Mouse (Mus musculus): ENCODE data around the gene Zpbp2.
"Not testable (repeated sequence)": the region's sequence is repeated elsewhere in the genome, so short reads cannot be mapped to it uniquely, and the experiment has no call there.

The Zpbp2 gene

DNA sequence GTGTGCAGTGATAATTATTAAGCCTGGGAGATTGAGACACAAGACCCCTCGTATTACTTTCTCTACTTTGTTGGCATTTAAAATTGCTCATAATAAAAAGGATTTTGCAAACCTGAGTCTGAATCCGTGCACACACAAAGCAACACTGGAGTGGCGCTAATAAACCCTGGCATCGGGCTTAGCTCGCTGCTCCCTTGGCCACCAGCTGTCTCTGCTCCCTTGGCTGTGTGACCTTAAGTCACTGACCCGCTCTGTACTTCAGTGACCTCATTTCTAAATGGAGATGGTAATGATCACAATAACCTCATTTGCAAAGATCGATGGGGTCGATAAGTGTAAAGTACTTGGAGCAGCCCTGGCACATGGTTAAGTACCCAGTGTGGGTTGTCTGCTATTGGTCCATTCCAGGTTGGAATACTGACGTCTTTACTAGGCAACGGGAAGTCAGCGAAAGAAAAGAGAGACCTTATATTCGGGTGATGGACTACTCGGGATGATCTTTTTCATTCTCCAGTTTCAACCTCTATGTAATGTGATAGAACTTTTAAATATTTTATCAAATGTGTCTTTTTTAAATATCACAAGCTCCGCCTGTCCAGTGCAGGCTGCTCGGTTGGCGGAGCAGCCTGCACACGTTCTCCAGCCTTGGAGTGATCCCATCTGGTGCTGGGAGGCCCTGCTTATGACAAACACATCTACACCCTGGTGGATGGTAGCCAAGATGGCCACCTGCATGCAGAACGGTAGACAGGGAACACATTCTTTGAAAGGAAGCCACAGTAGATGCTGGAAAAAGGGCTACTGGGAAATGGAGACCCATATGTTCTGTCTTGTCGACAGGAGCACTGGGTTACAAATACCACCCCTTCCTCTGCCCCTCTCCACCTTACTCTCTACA, 39.9 kb downstream of the Zpbp2 start:
- no peak for DNase-seq (ENCODE audit: low read depth)

DNA sequence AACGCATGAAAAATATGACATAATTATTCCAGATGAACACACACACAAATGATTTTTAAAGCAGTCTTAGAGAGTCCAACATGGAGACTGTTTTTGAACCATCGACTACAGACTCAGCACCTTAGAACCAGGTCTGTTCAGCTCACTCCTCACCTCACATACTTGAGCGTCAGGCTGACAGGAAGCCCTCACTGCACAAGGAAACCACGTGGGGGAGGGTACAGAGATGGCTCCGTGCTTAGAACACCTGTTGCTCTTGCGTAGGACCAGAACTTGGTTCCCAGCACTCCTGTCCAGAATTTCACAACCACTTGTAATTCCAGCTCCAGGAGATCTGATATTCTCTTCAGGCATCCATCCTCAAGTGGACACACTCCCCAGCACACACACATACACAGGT, 44.1 kb downstream of the Zpbp2 start:
- DNase-seq (ENCODE audit: low read depth), result no peak

DNA sequence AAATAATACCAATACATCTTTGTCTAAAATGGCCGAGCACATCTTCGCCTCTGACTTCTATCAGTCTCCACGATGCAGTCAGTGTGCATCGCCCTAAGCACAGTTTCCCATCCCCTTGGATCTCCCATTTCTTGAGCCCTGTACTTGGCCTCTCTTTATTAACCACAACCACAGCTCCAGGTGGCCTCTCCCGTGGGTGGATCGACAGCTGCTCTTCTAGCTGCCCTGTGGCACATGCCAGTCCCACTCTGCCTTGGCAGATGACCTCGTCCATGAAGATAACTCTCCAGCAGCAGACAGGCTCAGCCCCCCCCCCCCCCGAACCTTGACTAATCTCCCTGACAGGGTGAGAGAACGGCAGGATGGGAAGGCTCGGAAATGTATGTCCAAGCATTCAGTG, 44.6 kb downstream of the Zpbp2 start:
- no peak for DNase-seq (ENCODE audit: low read depth)

DNA sequence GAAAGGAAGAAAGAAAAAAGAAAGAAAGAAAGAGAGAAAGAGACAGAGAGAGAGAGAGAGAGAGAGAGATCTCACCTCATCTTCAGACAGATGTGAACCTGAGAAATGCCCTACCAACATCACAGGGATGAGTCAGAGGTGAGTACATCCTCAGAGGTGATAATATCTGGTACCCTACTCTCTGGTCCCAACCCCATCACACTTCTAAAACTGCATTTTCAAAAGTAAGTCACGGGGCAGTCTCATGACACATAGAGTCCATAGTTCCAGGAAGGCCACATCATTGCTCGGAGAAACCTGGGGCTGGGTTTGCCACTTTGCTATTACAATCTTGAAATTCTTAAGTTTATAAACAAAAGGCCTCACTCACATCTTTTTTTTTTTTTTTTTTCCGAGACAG, 45.1 kb downstream of the Zpbp2 start:
- DNase-seq (ENCODE audit: low read depth), result no peak

DNA sequence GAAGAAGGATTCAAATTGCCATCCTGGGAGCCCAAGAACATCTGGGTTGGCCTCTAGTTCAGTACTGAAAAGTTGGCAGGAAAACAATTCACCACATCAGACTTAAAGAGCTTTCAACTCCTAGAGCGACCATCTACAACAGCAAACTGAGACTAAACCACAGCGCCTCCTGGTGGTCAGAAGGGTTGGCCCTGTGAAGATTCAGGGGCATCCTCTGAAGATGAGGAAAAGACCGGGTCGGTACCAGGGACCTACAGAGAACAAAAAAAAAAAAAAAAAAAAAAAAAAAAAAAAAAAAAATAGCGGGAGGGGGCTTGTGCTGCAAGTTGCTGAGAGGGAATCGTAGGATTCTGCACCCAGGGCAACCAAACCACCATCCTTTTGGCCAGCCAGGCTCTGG, 46.5 kb downstream of the Zpbp2 start:
- DNase-seq (ENCODE audit: low read depth), result no peak

DNA sequence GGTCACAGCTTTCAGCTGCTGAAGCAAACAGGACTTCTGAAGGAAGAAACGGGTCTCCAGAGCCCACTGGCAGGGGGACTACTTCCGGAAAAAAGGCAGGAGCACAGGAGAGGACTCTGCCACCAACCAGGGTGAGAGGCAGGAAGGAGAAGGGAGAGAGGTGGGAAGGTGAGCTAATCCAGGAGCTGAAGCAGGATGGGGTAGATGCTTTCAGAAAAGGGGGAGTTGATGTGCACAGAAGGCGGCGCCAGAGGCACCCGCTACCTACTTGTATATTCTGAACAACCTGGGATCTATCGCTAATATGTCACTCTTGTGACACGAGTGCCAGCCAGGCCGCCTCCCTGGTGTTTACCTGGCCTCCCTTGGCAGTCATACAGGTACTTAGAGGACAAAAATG, 47.1 kb downstream of the Zpbp2 start, which contains the start of gene Lrrc3c:
Gene Lrrc3c, plus strand, starts transcription at position 301 of the 400 bp plus-strand sequence.
- DNase-seq (ENCODE audit: low read depth), result no peak

DNA sequence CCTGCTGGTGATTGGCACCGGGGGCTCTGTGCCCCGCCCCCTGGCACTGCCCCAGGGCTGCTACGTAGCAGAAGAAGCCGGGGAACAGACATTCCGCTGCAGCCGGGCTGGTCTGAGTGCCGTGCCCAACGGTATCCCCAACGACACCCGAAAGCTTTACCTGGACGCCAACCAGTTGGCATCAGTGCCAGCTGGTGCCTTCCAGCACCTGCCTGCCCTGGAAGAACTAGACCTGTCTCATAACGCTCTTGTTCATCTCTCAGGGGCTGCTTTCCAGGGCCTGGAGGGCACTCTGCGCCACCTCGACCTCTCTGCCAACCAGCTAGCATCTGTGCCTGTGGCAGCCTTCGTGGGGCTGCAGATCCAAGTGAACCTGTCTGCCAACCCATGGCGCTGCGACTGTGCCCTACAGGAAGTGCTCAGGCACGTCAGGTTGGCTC, 48.0 kb downstream of the Zpbp2 start:
- no peak for DNase-seq (ENCODE audit: low read depth)

DNA sequence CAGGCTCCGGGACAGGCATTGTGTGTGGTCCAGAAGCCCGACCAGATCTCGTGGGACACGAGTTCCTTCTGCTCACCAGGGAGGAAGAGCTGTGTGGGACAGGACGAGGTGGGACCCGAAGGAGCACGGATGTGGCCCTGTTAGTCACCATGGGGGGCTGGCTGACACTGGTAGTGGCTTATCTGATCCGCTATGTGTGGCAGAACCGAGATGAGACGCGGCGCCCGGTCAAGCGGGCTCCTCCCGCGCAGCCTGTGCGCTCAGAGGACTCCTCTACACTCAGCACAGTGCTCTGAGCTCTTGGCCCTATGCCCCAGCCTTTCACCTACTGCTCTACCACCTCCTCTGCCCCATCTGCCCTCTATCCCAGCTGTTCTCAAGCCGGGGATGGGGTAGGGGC, 48.4 kb downstream of the Zpbp2 start:
- no peak for DNase-seq (ENCODE audit: low read depth)

DNA sequence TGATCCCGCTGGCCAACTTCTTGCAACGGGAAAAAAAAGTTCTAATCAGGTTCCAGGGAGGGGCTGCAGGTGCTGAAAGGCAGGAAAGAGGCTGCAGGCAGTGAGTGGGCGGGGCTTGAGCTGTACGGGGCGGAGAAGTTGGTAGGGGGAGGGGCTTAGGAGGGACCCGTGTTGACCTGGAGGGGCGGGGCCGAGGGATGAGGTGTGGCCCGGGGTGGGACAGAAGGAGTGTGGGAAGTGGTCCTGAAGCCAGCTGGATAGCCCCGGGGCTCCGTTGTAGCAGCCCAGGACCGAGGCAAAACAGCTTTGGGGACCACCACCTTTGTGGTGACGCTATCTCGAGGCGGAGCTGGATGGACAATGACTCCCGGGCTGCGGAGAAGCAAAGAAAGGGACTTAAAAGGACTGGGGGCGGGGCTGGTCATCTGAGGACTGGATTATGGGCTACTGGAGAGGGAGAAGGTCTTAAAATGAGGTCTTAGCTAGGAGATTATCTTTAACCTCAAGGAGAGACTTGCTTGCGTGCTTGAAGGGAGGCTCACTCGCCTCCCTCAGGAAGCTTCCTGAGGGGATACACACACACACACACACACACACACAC, 51.3 kb downstream of the Zpbp2 start:
- no peak for DNase-seq (ENCODE audit: low read depth)

DNA sequence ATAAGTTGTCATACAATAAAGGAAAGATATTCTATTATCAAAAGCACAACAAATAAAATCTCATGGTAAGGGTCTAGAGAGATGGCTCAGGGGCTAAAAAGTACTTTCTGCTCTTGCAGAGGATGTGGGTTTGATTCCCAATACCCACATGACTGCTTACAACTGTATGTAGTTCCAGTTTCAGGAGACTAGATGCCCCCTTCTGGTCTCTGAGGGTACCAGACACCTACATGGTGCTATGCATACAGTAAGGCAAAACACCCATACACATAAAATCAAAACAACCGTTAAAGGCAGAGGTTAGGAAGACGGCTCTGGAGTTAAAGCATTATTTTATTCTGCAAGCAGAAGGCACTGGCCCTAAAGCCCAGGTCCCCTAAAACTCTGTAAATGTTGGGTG, 53.1 kb downstream of the Zpbp2 start:
- DNase-seq (ENCODE audit: low read depth), result no peak

DNA sequence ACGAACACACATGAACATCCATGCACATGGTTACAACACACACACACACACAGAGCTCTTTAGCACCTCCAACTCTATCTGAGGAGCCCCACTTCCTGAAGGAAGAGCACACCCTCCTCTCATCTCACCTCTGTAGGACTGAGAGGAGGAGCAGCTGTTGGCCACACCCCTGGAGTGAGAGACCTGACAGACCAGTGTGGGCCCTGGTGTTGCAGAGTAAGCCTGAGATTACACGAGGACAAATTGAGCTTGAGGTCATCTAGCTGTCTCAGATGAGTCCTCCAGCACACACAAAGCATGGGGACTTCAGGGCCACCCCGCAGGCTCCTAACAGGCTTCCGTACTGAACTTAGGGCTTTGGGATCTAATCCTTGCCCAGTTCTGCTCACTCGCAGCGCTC, 54.0 kb downstream of the Zpbp2 start:
- not testable (repeated sequence) for DNase-seq (ENCODE audit: low read depth)

DNA sequence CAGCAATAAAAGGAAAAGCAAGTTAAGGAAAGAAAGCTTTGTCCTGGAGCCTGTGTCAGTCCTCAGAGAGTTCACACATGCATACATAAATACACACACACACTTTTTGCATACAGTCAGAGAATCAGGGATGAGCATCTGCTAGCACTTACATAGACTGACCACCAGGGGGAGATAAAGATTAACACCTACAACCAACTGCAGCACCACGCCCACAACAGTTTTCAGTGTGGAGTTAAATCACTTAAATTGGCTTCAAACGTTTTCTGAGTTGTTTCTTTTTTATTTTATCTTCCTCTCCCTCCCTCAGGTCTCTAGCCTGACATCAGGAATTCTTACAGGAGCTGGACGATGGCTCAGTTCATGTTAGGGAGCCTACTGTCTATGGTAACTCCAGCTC, 55.9 kb downstream of the Zpbp2 start:
- DNase-seq (ENCODE audit: low read depth), result no peak
